Mouse (Mus musculus) embryonic fibroblast, embryonic 13.5 days (primary cell): ENCODE results near the gene Bhlhe40.

Experiments used
- CTCF ChIP-seq: IDR thresholded peaks from 2 replicates; pipeline ENCODE4 v1.5.1; 2011; ENCODE audit warnings: mild to moderate bottlenecking, control low read depth, low read length, moderate library complexity, borderline replicate concordance; ENCODE audit not compliant: insufficient read depth
- POLR2A ChIP-seq: IDR thresholded peaks from 2 replicates; pipeline ENCODE4 v1.6.1; 2011; ENCODE audit warnings: low read depth, mild to moderate bottlenecking, control low read depth, low read length, moderate library complexity

GRCm38 (mm10) chr6:108713175-108713974 is 52.9 kb downstream of the Bhlhe40 start:
- no peak for TF ChIP-seq POLR2A
- TF ChIP-seq CTCF: no peak
